In genomic region chr9:45917041-45917934, GRCm38 (mm10) we compare ENCODE assay signal across 9 mouse cellular contexts. TPM values are rescaled to one million over a fixed set of nuclear protein-coding genes. Genes with fewer than 3 reads are reported as not detected.
DNase-seq lines count a peak whose midpoint lies in the region; ATAC-seq and TF ChIP-seq lines count a peak whose summit lies in the region.
"Had no signal": no experiment of that assay in that cellular context is flagged by ENCODE, and none has a peak within 500 bp of the region (broad histone marks: within the 10 kb centered on the region; RNA-seq: fewer than 3 reads in every experiment).

No protein-coding gene starts in this region.

- H3K9me3 ChIP-seq in lung, embryonic 14.5 days (ENCODE audit: low read depth, low read length), result no peaks in the 10 kb centered on the region
- H3K9me3 ChIP-seq in stomach, embryonic 14.5 days (ENCODE audit: control insufficient read depth, low read depth, low read length), result no peaks in the 10 kb centered on the region

- H3K27me3 ChIP-seq in lung, embryonic 14.5 days (ENCODE audit: insufficient read depth, low read length), result no peaks in the 10 kb centered on the region
- H3K27me3 ChIP-seq in stomach, embryonic 14.5 days (ENCODE audit: control insufficient read depth, insufficient read depth, low read length), result no peaks in the 10 kb centered on the region

- peak overlapping the region; percentile 48; the same call in 1 of the 2 replicates for H3K27ac ChIP-seq in lung, embryonic 14.5 days (ENCODE audit: low read depth)
- peak overlapping the region; percentile 39; the same call in 1 of the 2 replicates for H3K27ac ChIP-seq in stomach, embryonic 14.5 days (ENCODE audit: low read length)
- H3K27ac ChIP-seq: macrophage had no signal

- 74% methylated on average over 5 of the region's 5 CpGs for WGBS in lung, embryonic 14.5 days
- WGBS in stomach, embryonic 14.5 days, result 79% methylated on average over 5 of the region's 5 CpGs

- no peaks in the 10 kb centered on the region for H3K4me1 ChIP-seq in lung, embryonic 14.5 days (ENCODE audit: insufficient read depth)
- no peaks in the 10 kb centered on the region for H3K4me1 ChIP-seq in stomach, embryonic 14.5 days (ENCODE audit: control insufficient read depth, insufficient read depth, low read length)

- peak; percentile 69 for ATAC-seq in frontal cortex, adult (ENCODE audit: low TSS enrichment)
- ATAC-seq in lung, embryonic 14.5 days (ENCODE audit: insufficient read depth), result peak; percentile 63
- no peak for ATAC-seq in stomach, embryonic 14.5 days (ENCODE audit: insufficient number of reproducible peaks, insufficient read depth, low FRiP score, low read depth)

- H3K4me3 ChIP-seq in lung, embryonic 14.5 days (ENCODE audit: low read depth, low read length), result no peak overlapping the region
- no peak overlapping the region for H3K4me3 ChIP-seq in stomach, embryonic 14.5 days (ENCODE audit: low read depth, low read length)

- no peak overlapping the region for H3K4me2 ChIP-seq in lung, embryonic 14.5 days
- H3K4me2 ChIP-seq in stomach, embryonic 14.5 days (replicated peaks; ENCODE audit: low read depth, low read length), result no peak overlapping the region

- H3K9ac ChIP-seq in lung, embryonic 14.5 days, result no peak overlapping the region
- H3K9ac ChIP-seq in stomach, embryonic 14.5 days (replicated peaks; ENCODE audit: low read depth, low read length), result no peak overlapping the region

- H3K36me3 ChIP-seq in lung, embryonic 14.5 days (ENCODE audit: insufficient read depth), result peaks cover 72% of the 10 kb centered on the region
- peaks cover 51% of the 10 kb centered on the region for H3K36me3 ChIP-seq in stomach, embryonic 14.5 days (ENCODE audit: control insufficient read depth, insufficient read depth, low read length)

- no peak for TF ChIP-seq CTCF in lung, embryonic 14.5 days (IDR thresholded peaks at IDR 0.05; ENCODE audit: low read depth)

- peak; percentile 53 for DNase-seq in layer of hippocampus, adult 11-12 months (ENCODE audit: low spot score)
- DNase-seq in layer of hippocampus, adult 9-10 months (ENCODE audit: low spot score), result no peak
- DNase-seq in heart, postnatal 4 days, result peak; percentile 57
- peak; percentile 72 for DNase-seq in lung, embryonic 14.5 days
- DNase-seq in embryo, embryonic 10 days (ENCODE audit: low spot score), result no peak
- no peak for DNase-seq in thymus, postnatal 10 days (ENCODE audit: low spot score in 2 of 2)

RNA-seq across cellular contexts. Expression of gene Rnf214, which starts 10.6 kb away (rescaled TPM):
- total RNA-seq in heart, postnatal 4 days (2021), result 10 to 100 TPM; 36.3 to 39.4 TPM
- 52.6 and 54.4 TPM in 2 replicates for polyA plus RNA-seq in lung, embryonic 14.5 days (2014; fragmentation: Nextera tagmentation; extraction: Ambion mirVana)
- polyA plus RNA-seq in stomach, embryonic 14.5 days (2014; fragmentation: Nextera tagmentation; extraction: Ambion mirVana), result 65.4 and 77.0 TPM in 2 replicates

RNA-seq across cellular contexts. Expression of gene Pcsk7, which starts 11.0 kb away (rescaled TPM):
- 10 to 100 TPM; 20.6 to 25.2 TPM for total RNA-seq in heart, postnatal 4 days (2021)
- polyA plus RNA-seq in lung, embryonic 14.5 days (2014; fragmentation: Nextera tagmentation; extraction: Ambion mirVana), result 18.5 and 19.2 TPM in 2 replicates
- polyA plus RNA-seq in stomach, embryonic 14.5 days (2014; fragmentation: Nextera tagmentation; extraction: Ambion mirVana), result 13.5 and 17.5 TPM in 2 replicates

RNA-seq across cellular contexts. Expression of gene Tagln, which starts 18.6 kb away (rescaled TPM):
- total RNA-seq in heart, postnatal 4 days (2021), result 100 to 1,000 TPM; 111 to 124 TPM
- 147 and 150 TPM in 2 replicates for polyA plus RNA-seq in lung, embryonic 14.5 days (2014; fragmentation: Nextera tagmentation; extraction: Ambion mirVana)
- polyA plus RNA-seq in stomach, embryonic 14.5 days (2014; fragmentation: Nextera tagmentation; extraction: Ambion mirVana), result 573 and 578 TPM in 2 replicates

RNA-seq across cellular contexts. Expression of gene Sidt2, which starts 37.8 kb away (rescaled TPM):
- 10 to 100 TPM; 57.1 to 67.0 TPM for total RNA-seq in heart, postnatal 4 days (2021)
- polyA plus RNA-seq in lung, embryonic 14.5 days (2014; fragmentation: Nextera tagmentation; extraction: Ambion mirVana), result 29.9 and 34.3 TPM in 2 replicates
- polyA plus RNA-seq in stomach, embryonic 14.5 days (2014; fragmentation: Nextera tagmentation; extraction: Ambion mirVana), result 41.5 and 42.1 TPM in 2 replicates

Comparison
In these comparisons a context has a peak if more than half of its experiments do, and no peak if none do; other contexts are left out.
1. DNase-seq: peak in layer of hippocampus, adult 11-12 months (single experiment), heart, postnatal 4 days (single experiment) and lung, embryonic 14.5 days (single experiment); none in layer of hippocampus, adult 9-10 months (single experiment), embryo, embryonic 10 days (single experiment) and thymus, postnatal 10 days (0 of 2).